Mouse (Mus musculus) hindbrain, embryonic 14.5 days (tissue): Measurements from ENCODE around the gene Glce. TPM values are rescaled to one million over a fixed set of nuclear protein-coding genes. Genes with fewer than 3 reads are reported as not detected.
A peak's percentile ranks its signal among the peaks of the same experiment; 100 is the strongest.

Source experiments
- ATAC-seq: fragments of 200-750 bp; cut with Nextera tagmentation; 2 replicates; pipeline ENCODE4 v1.8.0; 2017; ENCODE audit warnings: moderate number of reproducible peaks, mild to moderate bottlenecking, moderate TSS enrichment, moderate library complexity; ENCODE audit not compliant: low FRiP score
- DNase-seq: peaks from one replicate; pipeline ENCODE4 v3.0.0-alpha.2; 2015; ENCODE audit warnings: low spot score
- H3K27ac ChIP-seq: fragments of 300-500 bp; sonication (generic); 2 replicates; pipeline ENCODE4 v1.5.1; 2014; ENCODE audit warnings: mild to moderate bottlenecking, moderate library complexity
- H3K27me3 ChIP-seq: fragments of 300-500 bp; sonication (generic); 2 replicates; pipeline ENCODE4 v1.6.1; 2014; ENCODE audit warnings: mild to moderate bottlenecking, low read length, mixed read lengths; ENCODE audit not compliant: control insufficient read depth, insufficient read depth
- H3K36me3 ChIP-seq: fragments of 300-500 bp; sonication (generic); replicated peaks from 2 replicates; pipeline ENCODE4 v1.6.1; 2014; ENCODE audit not compliant: control insufficient read depth, insufficient read depth
- H3K4me1 ChIP-seq: fragments of 300-500 bp; sonication (generic); replicated peaks from 2 replicates; pipeline ENCODE4 v1.6.1; 2014; ENCODE audit warnings: antibody characterized with exemption, low read length, mixed read lengths; ENCODE audit not compliant: control insufficient read depth, insufficient read depth
- H3K4me2 ChIP-seq: fragments of 300-500 bp; sonication (generic); replicated peaks from 2 replicates; pipeline ENCODE4 v1.6.1; 2014; ENCODE audit warnings: mild to moderate bottlenecking, moderate library complexity
- H3K4me3 ChIP-seq: fragments of 300-500 bp; sonication (generic); replicated peaks from 2 replicates; pipeline ENCODE4 v1.5.1; 2014; ENCODE audit warnings: mild to moderate bottlenecking, low read length
- H3K9ac ChIP-seq: fragments of 300-500 bp; sonication (generic); 2 replicates; pipeline ENCODE4 v1.6.1; 2014
- H3K9me3 ChIP-seq: fragments of 300-500 bp; sonication (generic); 2 replicates; pipeline ENCODE4 v1.6.1; 2016; ENCODE audit warnings: low read length; ENCODE audit not compliant: control insufficient read depth
- WGBS: fragments of 180-500 bp; shearing (Covaris S2); extraction: QIAGEN DNeasy Blood & Tissue Kit; methylation state at CpG from one replicate; pipeline ENCODE4 v1.1.7; 2014; 5-methylcytosine and 5-hydroxymethylcytosine counted together
- polyA plus RNA-seq: library from polyadenylated mRNA; unstranded; fragments of >200 nt; fragmentation: Nextera tagmentation; extraction: Ambion mirVana; gene quantifications from 2 replicates; pipeline ENCODE4 v1.2.1, GENCODE M21; 2014

The Glce gene
- 23.5 and 27.5 TPM in 2 replicates for polyA plus RNA-seq

- Histone ChIP-seq H3K9ac (peak within 1 kb of the TSS; percentile 87), H3K27ac (peak within 1 kb of the TSS; percentile 93), H3K36me3 (no peaks in the 10 kb centered on the region), H3K9me3 (no peaks in the 10 kb centered on the region), H3K4me3 (peak within 1 kb of the TSS; percentile 83), H3K27me3 (0 out of 2 replicates have a peak, but pooled peaks cover 3% of the 10 kb centered on the region), H3K4me1 (peaks cover 24% of the 10 kb centered on the region; the same call in 1 of the 2 replicates), H3K4me2 (peak within 1 kb of the TSS; percentile 70)
- 0% methylated on average over 51 of the region's 51 CpGs for WGBS
- ATAC-seq = peak; percentile 99
- DNase-seq = peak; percentile 96
Measured at GRCm38 (mm10) chr9:62122508-62123215, at the start of gene Glce. TSS of gene Glce (minus strand) at chr9:62122655.

GRCm38 (mm10) chr9:62172239-62172638 lies 49.8 kb upstream of the Glce start:
- 85% methylated on average over 3 of the region's 3 CpGs for WGBS
- Histone ChIP-seq H3K4me3 (no peak overlapping the region), H3K36me3 (no peaks in the 10 kb centered on the region), H3K27ac (no peak overlapping the region), H3K4me2 (no peak overlapping the region), H3K4me1 (no peaks in the 10 kb centered on the region), H3K9ac (no peak overlapping the region), H3K27me3 (no peaks in the 10 kb centered on the region), H3K9me3 (no peaks in the 10 kb centered on the region)
- DNase-seq (no peak), ATAC-seq (no peak)

DNA sequence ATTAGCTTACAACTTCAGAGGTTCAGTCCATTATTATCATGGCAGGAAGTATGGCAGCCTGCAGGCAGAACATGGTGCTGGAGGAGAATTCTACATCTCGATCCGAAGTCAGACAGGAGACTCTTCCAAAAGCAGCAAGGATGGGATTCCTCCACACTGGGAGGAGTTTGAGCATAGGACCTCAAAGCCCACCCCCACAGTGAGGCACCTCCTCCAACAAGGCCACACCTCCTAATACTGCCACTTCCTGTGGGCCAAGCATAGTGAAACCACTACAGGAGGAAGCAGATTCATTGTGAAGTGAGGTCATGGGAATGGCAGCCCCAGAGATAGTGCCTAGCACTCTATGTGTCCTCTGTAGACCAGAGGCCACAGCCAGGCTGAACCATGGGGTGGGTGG lies 48.5 kb upstream of the Glce start:
- Histone ChIP-seq H3K27me3 (no peaks in the 10 kb centered on the region), H3K4me3 (no peak overlapping the region), H3K9me3 (no peaks in the 10 kb centered on the region), H3K27ac (no peak overlapping the region), H3K36me3 (no peaks in the 10 kb centered on the region), H3K4me2 (no peak overlapping the region), H3K9ac (no peak overlapping the region), H3K4me1 (no peaks in the 10 kb centered on the region)
- 93% methylated on average over 2 of the region's 2 CpGs for WGBS
- DNase-seq (no peak), ATAC-seq (no peak)

- DNase-seq (no peak), ATAC-seq (no peak)
- Histone ChIP-seq H3K4me2 (no peak overlapping the region), H3K4me1 (peaks cover 5% of the 10 kb centered on the region; the same call in 1 of the 2 replicates), H3K27me3 (no peaks in the 10 kb centered on the region), H3K36me3 (no peaks in the 10 kb centered on the region), H3K4me3 (no peak overlapping the region), H3K27ac (no peak overlapping the region), H3K9me3 (no peaks in the 10 kb centered on the region), H3K9ac (no peak overlapping the region)
- WGBS = 38% methylated on average over 5 of the region's 5 CpGs
Measured at GRCm38 (mm10) chr9:62166621-62167020, 44.2 kb upstream of the Glce start.

DNA sequence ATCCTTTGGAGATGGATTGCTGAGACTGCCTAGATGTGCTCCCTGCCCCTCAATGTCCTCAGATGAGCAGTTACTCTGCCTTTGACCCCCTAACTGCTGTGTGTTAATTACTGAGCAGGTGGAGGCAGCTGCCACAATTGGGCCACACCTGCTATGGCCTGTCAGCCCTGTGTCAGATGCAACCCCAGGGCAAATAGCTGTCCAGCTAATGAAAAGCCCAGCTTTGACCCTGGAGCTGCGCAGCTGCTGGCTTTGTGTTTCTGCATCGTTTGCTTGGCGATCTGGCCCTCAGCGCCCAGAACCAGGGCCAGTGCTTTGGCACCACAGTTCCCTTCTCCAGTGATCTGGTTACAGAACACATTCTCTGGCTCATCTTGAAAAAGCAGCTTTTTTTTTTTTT lies 43.7 kb upstream of the Glce start:
- Histone ChIP-seq H3K4me2 (no peak overlapping the region), H3K27ac (no peak overlapping the region), H3K9ac (no peak overlapping the region), H3K27me3 (no peaks in the 10 kb centered on the region), H3K9me3 (no peaks in the 10 kb centered on the region), H3K36me3 (no peaks in the 10 kb centered on the region), H3K4me1 (peaks cover 5% of the 10 kb centered on the region; the same call in 1 of the 2 replicates), H3K4me3 (no peak overlapping the region)
- ATAC-seq = no peak
- no peak for DNase-seq
- 13% methylated on average over 4 of the region's 4 CpGs for WGBS

DNA sequence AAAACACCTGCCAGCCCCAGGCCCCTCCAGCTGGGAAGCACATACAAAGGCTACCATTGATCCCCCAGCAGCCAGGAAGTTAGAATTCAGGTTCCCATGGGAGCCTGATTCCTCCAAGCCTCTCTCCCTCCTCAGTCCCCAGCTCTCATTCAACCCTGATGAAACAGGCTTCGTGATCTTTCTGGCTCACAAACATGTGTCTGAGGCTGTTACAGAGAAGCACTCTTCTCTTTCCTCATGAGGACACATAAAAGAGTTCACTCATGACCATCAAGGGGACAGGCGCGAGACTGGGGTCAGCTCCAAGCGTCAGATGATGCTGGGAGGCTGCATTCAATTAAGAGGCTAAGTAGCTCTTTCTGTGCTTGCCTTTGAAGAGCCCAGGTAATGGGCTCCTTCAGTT lies 40.4 kb upstream of the Glce start:
- Histone ChIP-seq H3K9me3 (no peaks in the 10 kb centered on the region), H3K36me3 (no peaks in the 10 kb centered on the region), H3K9ac (no peak overlapping the region), H3K4me3 (no peak overlapping the region), H3K4me1 (peaks cover 5% of the 10 kb centered on the region; the same call in 1 of the 2 replicates), H3K27me3 (no peaks in the 10 kb centered on the region), H3K4me2 (no peak overlapping the region), H3K27ac (no peak overlapping the region; the same call in 1 of the 2 replicates)
- ATAC-seq = no peak
- 54% methylated on average over 4 of the region's 4 CpGs for WGBS
- no peak for DNase-seq

- Histone ChIP-seq H3K36me3 (no peaks in the 10 kb centered on the region), H3K4me1 (peaks cover 5% of the 10 kb centered on the region; the same call in 1 of the 2 replicates), H3K4me2 (no peak overlapping the region), H3K9ac (no peak overlapping the region), H3K4me3 (no peak overlapping the region), H3K27ac (no peak overlapping the region), H3K27me3 (no peaks in the 10 kb centered on the region), H3K9me3 (no peaks in the 10 kb centered on the region)
- no peak for ATAC-seq
- WGBS = 70% methylated on average over 6 of the region's 6 CpGs
- DNase-seq = no peak
Measured at GRCm38 (mm10) chr9:62160788-62161187, 38.3 kb upstream of the Glce start.

DNA sequence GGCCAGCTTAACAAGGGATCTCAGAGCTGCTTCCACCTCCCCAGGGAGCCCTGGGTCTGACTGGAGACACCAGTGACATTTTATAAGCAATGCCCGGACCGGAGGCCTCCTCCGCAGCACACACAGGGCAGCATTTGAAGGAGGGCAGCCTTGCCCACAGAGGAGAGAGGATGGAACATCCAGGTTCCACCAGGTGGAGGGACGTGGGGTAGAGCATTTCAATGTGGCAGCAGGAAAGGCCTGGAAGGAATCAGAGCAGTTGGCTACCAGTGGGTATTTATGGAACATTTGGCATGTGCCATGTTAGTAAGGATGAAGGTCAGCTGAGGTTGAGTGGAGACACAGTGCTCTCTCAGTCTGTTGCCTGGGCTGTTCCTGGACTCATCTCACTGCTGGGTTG lies 36.3 kb upstream of the Glce start:
- Histone ChIP-seq H3K27me3 (no peaks in the 10 kb centered on the region), H3K9ac (no peak overlapping the region), H3K36me3 (no peaks in the 10 kb centered on the region), H3K4me1 (peaks cover 8% of the 10 kb centered on the region; the same call in 1 of the 2 replicates), H3K4me3 (no peak overlapping the region), H3K4me2 (no peak overlapping the region), H3K9me3 (no peaks in the 10 kb centered on the region), H3K27ac (no peak overlapping the region)
- DNase-seq (no peak), ATAC-seq (no peak)
- WGBS = 80% methylated on average over 4 of the region's 4 CpGs

DNA sequence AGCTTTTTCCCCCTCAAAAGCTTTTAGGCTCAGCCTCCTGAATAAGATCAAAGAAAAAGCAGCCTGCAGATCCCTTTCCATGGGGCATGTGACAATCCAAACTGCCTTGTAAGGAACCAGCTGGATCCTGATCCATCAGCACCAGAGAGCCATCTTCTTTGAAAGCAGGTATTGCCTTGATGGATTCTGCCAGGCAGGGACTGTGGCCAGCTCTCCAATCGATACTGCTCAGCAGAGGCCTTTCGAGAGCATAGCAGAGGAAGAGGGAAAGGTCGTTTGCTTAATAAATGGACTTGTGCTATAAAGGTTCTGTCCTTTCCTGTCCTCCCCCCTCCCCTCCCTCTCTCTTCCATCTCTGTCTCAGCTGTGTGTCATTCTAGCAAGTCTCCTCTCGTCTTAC lies 33.4 kb upstream of the Glce start:
- no peaks in the 10 kb centered on the region for H3K36me3 ChIP-seq
- no peak overlapping the region for H3K9ac ChIP-seq
- H3K27ac ChIP-seq = no peak overlapping the region
- no peaks in the 10 kb centered on the region for H3K9me3 ChIP-seq
- WGBS = 45% methylated on average over 4 of the region's 4 CpGs
- no peaks in the 10 kb centered on the region for H3K27me3 ChIP-seq
- DNase-seq (no peak), ATAC-seq (no peak)
- H3K4me3 ChIP-seq = no peak overlapping the region
- H3K4me2 ChIP-seq = no peak overlapping the region
- H3K4me1 ChIP-seq = 0 out of 2 replicates have a peak, but pooled peaks cover 3% of the 10 kb centered on the region
